Mouse (Mus musculus): ENCODE measurements around the gene Tdrd6. TPM values are rescaled to one million over a fixed set of nuclear protein-coding genes. Genes with fewer than 3 reads are reported as not detected.

Tdrd6 gene
- total RNA-seq, 2 experiments from 2014 or later, result 0.56 to 0.84 TPM

DNA sequence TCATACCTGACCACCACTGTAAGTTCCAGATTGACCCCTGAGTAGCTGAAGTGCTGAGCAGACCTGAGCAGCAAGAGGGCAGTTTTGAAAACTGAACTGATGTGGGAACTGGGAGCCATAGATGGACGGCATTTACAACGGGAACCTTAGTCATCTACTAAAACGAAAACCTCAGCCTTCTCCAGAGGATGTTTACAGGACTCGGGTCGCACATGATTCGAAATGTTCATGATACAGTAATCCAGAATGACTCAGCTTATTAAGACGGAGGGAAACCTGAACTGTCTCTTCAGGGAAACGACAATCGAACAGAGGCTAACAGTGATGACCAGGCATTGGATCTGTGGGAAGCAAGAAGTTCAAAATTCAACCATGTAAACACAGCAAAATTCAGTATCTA is 10.9 kb downstream of the Tdrd6 start:
- no peak for DNase-seq (ENCODE audit: low spot score in 2 of 2)

DNA sequence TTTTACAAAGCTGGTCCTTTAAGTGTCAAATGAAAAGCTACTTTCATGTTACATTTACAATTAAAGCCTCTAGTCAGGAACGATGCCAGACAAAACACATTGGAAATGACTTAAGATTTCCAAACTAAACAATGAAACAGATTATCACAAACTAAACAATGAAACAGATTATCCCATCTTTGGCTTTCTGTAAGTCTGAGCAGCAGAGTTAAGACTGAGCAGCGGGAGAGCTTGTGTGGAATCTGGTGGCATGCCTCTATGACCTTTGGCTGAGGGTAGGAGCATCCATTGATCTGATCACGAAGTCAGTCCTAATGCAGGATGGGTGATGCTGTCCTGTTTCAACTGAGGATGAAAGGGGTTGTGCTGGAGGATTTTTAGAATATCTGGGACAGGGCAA is 17.9 kb downstream of the Tdrd6 start:
- DNase-seq (ENCODE audit: low spot score in 2 of 2), result no peak

DNA sequence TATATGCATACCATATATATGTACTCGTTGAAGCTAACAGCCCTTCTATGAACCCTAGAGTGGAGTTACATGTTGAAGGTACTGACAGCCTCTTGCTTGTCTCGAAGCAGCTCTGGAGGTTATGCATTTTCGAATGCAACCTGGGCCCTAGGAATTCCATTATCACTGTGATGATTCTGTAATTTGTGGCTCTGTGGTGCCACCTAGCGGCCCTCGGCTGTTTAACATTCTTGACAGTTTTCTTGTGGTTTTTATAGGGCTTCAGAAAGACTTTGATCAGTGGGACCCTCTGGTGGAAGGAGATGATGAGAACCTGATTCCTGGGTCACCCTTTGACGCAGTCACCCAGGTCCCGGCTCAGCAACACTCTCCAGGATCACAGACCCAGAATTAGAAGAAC is 18.5 kb downstream of the Tdrd6 start:
- DNase-seq (ENCODE audit: low spot score in 2 of 2), result peak; percentile 53 to 55

DNA sequence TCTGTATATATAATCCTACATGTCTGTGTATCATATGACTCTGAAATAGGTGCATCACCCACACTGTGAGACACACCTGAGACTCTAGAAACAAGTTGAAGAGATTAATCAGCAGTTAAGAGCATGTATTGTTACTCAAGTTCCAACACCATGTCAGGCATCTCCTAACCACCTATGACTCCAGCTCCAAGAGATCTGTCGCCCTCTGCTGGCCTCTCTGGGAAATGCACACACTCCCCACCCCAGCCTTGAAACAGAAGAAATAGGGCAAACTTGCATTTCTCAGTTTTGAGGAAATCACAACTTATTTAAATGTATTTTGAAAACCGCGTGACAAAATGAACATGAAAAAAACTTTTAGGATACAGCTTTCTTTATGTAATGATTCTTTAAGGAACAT is 23.4 kb downstream of the Tdrd6 start:
- peak; percentile 46 to 78 for DNase-seq (ENCODE audit: low spot score in 2 of 2)

DNA sequence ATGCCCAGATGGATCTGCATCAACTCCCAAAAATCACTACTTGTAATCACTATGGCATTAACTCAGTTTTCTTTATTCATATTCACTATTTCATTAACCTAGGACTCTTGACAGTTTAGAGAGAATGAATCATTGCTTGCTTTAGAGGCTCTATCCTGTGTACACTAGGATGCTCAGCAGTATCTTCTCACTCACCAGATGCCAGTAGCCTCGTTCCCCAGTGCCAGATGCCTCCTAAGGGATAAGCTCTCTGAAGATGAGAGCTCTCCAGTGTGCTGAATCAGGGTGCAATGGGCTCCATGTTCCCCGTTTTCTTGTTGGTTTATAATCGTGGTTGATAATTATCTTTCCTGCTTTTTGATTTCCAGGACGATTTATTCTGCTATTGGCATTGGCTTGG is 31.4 kb downstream of the Tdrd6 start:
- DNase-seq (ENCODE audit: low spot score in 2 of 2), result no peak

DNA sequence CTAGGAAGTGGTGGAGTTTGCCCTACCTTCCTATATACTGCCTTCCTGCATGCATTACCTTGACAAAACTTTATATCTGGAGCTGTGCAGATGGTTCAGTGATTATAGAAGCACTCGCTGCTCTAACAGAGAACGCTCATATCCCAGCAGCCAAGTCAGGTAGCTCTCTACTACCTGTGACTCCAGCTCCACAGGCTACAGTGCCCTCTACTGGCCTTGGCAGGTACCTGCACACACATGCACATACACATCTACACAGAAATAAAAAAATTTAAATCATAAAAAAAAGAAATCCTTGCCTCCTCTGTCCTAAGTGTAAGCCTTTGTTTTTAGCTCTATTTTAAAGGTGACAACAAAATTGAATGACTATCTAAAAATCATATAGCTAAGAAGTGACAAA is 32.4 kb downstream of the Tdrd6 start:
- no peak for DNase-seq (ENCODE audit: low spot score in 2 of 2)

DNA sequence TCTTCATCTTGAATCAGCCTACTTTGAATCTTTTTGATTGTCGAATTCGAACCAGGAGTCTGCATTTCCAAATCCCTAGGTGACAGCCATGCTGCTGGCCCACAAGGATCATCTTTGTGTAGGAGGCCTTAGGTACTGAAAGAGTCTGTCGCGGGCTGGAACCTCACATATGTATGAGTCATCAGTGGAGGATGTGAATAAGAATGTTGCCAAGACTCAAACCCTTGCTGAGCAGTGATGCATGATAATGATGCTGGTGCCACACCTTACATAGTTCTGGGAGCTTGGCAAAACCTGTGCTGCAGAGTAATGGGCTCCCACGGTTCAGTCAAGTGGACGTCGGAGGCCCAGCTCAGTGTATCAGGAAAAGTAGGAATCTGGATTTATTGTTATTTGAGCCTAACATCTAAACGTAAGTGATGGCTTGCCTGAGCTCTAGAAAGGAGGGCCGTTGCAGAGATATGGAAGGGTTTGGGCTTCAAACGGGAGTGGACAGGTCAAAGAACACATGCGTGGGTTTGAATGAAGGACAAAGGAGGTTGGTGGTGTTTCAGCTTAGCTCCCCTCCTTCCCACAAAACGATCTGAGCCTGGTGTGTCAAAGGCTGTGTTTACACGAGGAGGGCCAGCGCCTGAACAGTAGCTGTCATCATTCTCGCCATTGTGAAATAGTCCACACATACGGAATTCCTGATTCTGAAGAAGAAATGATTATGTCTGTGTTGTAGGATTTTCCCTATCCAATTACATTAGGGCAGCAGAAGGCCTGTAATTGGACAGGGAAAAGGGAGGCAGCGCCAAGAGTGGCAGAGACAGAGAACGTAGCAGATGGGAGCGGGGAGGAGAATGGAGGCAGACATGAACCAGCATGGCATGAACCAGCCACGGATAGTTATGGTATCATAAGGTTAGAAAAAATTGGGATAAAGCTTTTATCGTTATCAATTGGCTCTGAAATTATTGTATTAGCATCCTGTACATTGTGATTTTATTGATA is 37.5 kb downstream of the Tdrd6 start:
- peak; percentile 28 to 56 for DNase-seq (ENCODE audit: low spot score in 2 of 2)

DNA sequence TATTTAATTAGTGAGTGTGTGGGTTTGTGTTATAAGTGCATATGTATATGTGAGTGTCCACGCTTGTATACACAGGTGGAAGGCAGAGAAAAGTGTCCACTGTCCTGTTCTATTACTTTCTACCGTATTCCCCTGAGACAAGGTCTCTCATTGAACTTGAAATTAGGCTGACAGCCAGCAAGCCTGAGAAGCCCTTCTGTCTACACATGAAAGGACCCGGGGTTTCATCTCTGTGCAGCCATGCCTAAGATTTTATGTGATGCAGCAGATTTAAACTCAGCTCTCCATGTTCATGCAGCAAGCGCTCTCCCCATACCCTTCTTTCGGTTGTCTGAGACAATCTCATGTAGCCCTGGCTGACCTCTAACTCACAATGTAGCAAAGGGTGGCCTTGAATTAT is 39.6 kb downstream of the Tdrd6 start:
- DNase-seq (ENCODE audit: low spot score in 2 of 2), result no peak

DNA sequence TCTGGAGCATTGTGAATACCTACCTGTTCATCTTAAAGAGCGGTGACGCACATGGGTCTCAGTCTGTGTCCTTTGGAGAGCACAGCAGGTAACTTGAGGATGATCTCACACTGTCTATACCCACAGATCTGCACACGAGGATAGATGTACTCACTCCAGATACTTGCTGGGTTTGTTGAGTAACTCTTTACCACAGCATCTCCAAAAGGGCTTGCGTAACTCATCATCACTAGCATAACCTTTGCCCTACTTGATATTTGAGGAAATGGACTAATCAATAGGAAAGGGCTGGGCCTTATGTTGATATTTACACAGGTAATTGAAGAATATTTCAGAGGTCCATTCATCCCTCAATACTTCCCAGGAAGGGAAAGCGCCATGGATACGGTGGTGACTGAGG is 40.3 kb downstream of the Tdrd6 start:
- no peak for DNase-seq (ENCODE audit: low spot score in 2 of 2)

DNA sequence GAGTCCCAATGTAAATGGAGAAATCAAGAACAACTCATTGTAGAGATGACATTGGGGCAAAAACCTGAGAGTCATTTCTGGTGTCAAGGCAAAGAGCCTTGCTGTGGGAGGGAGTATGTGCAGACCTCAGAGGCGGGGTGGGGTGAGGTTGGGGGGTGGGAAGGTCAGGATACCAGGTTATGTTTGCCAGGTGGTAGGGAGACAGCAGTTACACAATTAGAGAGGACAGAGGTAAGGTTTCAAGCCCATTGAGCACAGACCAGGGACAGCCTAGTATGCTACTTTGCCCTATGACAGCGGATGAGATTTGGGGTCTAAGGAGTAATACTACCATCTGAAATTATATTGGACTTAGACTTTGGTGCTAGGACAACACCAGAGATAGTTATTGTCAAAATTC is 42.8 kb downstream of the Tdrd6 start:
- DNase-seq (ENCODE audit: low spot score in 2 of 2), result no peak

DNA sequence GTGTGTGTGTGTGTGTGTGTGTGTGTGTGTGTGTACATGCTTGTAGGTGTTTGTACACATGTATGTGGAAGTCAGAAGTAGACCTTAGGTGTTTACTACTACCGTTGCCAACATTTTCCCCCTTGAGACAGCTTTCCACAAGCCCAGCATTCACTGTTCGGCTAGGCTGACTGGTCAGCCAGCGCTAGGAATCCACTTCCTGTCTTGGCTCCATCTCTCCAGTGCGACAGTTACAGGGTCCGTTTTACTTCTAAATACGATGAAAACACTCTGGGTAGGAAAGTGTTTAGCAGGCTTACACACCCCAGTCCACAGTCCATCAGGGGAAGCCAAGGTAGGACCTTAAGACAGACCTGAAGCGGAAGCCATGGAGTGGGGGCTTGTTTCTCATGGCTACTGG is 45.3 kb downstream of the Tdrd6 start:
- no peak for DNase-seq (ENCODE audit: low spot score in 2 of 2)

DNA sequence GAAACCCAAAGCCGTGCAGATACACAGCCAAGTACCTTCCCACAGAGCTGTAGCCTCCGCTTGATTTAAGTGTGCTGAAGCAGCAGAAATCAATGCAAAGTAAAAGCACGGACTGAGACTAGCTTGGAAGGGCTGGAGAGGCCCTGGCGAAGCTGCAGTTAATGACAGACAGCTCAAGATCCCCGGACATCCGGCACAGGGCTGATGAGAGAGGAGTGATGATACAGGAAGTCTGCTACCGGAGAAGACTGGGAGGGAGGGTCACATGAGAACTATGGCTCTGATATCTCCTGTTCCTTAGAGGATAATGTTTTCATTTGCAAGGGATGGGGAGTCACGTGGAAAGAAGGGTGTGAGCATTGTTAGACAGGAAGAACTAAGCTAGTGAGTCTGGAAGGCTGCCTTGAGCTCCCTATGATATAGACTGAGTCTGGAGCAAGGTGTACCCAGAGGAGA is 49.1 kb downstream of the Tdrd6 start:
- DNase-seq (ENCODE audit: low spot score in 2 of 2), result peak in 1 of 2 experiments; percentile 17

DNA sequence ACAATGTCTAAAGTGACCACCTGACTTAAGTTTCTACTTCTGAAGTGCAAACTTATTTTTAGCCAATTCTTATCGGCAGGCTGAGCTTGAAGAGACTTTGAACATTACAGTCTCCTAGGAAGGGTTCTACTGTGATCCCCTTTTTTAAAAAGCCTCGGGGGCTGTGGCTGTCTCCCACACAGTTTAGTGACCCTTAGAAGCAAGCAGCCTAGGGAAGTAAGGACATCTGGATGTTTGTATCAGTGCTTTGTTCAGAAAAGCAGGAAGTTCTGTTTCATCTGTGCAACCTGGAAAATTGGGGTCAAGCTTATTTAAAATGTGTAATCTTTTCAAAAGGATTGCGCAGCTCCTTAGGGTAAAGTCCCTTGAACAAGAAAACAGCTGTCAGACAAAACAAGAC is 49.6 kb downstream of the Tdrd6 start:
- no peak for DNase-seq (ENCODE audit: low spot score in 2 of 2)

DNA sequence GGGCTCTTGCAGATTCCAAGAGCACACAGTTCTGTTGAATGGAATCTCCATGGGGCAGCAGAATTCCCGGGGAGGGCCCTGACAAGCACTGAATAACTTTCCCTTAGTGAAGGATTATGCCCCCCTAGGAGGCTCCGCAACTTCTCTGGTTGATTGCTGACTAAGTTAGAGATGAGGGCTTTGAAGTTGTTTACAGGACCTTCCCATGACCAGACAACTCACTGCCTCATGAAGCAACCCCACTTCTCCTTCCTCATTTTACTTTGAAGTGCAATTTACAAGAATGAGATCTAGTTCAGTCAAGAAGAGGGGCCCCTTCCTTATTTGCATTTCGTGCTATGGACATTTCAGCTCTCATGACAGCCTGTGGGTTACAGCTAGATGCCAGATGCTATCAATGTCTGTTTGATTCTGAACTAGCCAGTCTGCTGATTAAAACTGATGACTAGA is 56.5 kb downstream of the Tdrd6 start:
- no peak for DNase-seq (ENCODE audit: low spot score in 2 of 2)

DNA sequence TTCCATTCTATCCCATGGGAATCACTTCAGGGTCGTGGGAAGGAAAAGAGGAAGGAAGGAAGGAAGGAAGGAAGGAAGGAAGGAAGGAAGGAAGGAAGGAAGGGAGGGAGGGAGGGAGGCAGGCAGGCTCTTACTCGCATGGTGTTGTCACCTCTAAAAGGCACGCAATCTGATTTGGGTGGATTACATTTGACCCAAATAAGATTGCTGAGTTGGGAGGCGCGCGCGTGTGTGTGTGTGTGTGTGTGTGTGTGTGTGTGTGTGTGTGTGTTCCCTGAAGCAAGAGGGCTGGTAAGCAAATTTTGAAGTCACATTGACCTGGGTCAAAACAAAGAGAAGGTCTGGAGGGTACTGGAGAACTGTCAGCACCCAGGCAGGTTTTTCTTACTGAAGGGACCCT is 60.8 kb downstream of the Tdrd6 start:
- no peak for DNase-seq (ENCODE audit: low spot score in 2 of 2)

DNA sequence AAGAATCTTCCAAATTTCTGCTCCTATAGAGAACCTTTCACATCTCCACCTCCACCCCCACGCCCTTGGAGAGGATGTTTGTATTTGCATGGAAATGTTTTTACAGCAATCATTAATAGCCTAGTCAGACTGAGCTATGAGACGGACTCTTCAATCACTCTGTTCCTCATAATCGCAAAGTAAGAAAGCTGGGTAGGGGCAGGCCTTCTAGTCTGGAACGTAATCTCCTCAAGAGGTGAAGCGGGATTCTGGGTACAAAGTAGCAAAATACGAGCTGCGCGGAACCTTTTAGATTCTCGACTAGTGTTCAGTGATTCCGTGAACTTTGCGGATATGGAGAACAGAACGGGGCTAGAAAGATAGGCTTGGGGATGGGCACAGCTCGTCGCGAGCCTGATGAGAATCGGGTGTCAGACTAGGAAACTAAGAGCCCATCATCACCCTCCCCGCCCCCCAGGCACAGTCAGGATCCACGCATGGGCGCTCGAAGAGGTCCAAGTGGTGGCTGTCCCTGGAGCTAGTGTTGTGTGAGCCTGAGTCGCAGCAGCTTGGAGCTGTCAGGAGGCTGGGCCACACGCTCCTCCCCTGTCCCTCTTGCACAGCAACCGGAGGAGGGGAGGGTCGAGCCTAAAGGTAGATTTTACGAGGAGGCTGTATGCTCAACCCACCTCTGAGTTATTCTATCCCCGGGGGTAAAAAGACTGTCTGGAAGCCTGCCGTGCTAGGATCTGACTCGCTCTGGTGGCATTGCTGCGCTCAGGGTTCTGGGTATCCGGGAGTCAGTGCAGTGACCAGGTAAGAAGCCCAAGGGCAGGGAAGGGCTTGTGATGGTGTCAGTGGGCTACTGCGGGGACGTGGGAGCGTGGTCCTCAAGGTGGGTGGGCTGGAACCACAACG is 61.9 kb downstream of the Tdrd6 start, which contains the start of gene Pla2g7:
Pla2g7 (plus strand) TSS at position 107 of the 897 bp plus-strand sequence.
- DNase-seq (ENCODE audit: low spot score in 2 of 2), result peak; percentile 47 to 69

DNA sequence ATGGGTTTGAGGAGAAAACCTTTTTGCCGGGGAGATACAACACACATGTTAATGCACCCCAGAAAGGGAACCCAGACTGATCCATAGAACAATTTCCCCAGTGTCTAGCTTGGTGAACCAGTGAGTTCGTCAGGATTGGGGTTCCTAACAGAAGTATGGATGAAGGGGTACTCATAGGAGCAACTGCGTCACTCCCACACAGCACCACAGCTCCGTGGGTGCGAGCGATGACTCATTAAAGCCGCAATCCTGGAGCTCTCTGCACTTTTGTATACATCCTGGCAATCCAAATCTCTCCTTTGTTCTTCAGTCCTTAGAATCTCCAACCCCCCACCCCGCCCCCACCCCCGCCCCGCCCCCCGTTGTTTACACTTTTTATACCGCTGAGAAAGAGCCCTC is 62.5 kb downstream of the Tdrd6 start:
- peak; percentile 38 to 44 for DNase-seq (ENCODE audit: low spot score in 2 of 2)

Data from left cerebral cortex, adult 18-20 months (tissue).